Mouse (Mus musculus) CH12.LX (cell line): Measurements from ENCODE around the gene Dnajc30. TPM values are rescaled to one million over a fixed set of nuclear protein-coding genes. Genes with fewer than 3 reads are reported as not detected.

Source experiments
- DNase-seq: peaks from one replicate; pipeline ENCODE4 v3.0.0-alpha.2; 2013; ENCODE audit errors: extremely low read depth
- H3K27ac ChIP-seq: 2 replicates; pipeline ENCODE4 v1.5.1; 2012; ENCODE audit warnings: low read depth, mild to moderate bottlenecking, control low read depth, moderate library complexity; ENCODE audit not compliant: insufficient read depth
- H3K27me3 ChIP-seq: replicated peaks from 2 replicates; pipeline ENCODE3; 2012; ENCODE audit warnings: inconsistent platforms
- H3K36me3 ChIP-seq, 2 experiments: replicated peaks in 1 of 2; 2 replicates each; pipeline versions ENCODE3 to v1.6.1; 2012; ENCODE audit warnings: inconsistent platforms in 1 of 2, low read length in 1 of 2, mild to moderate bottlenecking in 1 of 2, mixed read lengths in 1 of 2, moderate library complexity in 1 of 2; ENCODE audit not compliant: control insufficient read depth in 1 of 2, insufficient read depth in 1 of 2
- H3K4me1 ChIP-seq, 2 experiments: 2 replicates each; pipeline ENCODE4 v1.6.1; 2012; ENCODE audit warnings: inconsistent platforms in 1 of 2, moderate library complexity in 1 of 2; ENCODE audit not compliant: insufficient read depth in 2 of 2, control insufficient read depth in 1 of 2
- H3K4me2 ChIP-seq: 2 replicates; pipeline ENCODE4 v1.6.1; 2012; ENCODE audit warnings: low read depth, mild to moderate bottlenecking, control low read depth; ENCODE audit not compliant: poor library complexity, insufficient read depth, severe bottlenecking
- H3K4me3 ChIP-seq, 3 experiments: fragments of 150-350 bp in 1 of 3; sonication (generic) in 1 of 3; replicated peaks in 1 of 3; 2 replicates each; pipeline versions ENCODE3 to v1.5.1; 2011 to 2012; ENCODE audit warnings: low read depth in 2 of 3, low read length in 2 of 3, mild to moderate bottlenecking in 2 of 3, moderate library complexity in 2 of 3, control low read depth in 1 of 3, improper control_type of control experiment in 1 of 3, inconsistent platforms in 1 of 3, mixed read lengths in 1 of 3; ENCODE audit not compliant: poor library complexity in 1 of 3
- H3K79me2 ChIP-seq: replicated peaks from 2 replicates; pipeline ENCODE4 v1.6.1; 2012; ENCODE audit warnings: mild to moderate bottlenecking, moderate library complexity; ENCODE audit not compliant: control insufficient read depth, poor library complexity, insufficient read depth, severe bottlenecking; ENCODE audit errors: extremely low read depth
- H3K9ac ChIP-seq: 2 replicates; pipeline ENCODE4 v1.6.1; 2012; ENCODE audit warnings: low read depth, mild to moderate bottlenecking, control low read depth, moderate library complexity; ENCODE audit not compliant: insufficient read depth
- H3K9me3 ChIP-seq: replicated peaks from 2 replicates; pipeline ENCODE3; 2012; ENCODE audit warnings: low read length, inconsistent platforms, mixed read lengths
- CHD1 ChIP-seq: IDR thresholded peaks from 2 replicates; pipeline ENCODE4 v1.6.1; 2012; ENCODE audit warnings: low read depth, low read length, improper control_type of control experiment, inconsistent platforms
- CHD2 ChIP-seq: IDR thresholded peaks from 2 replicates; pipeline ENCODE4 v1.6.1; 2011; ENCODE audit warnings: low read length, improper control_type of control experiment
- CTCF ChIP-seq, 2 experiments: IDR thresholded peaks in 1 of 2; conservative IDR thresholded peaks in 1 of 2; 2 replicates each; pipeline ENCODE4 v1.5.1; 2011 to 2012; ENCODE audit warnings: low read depth in 2 of 2, low read length in 2 of 2, improper control_type of control experiment in 1 of 2, inconsistent platforms in 1 of 2, mild to moderate bottlenecking in 1 of 2, moderate library complexity in 1 of 2
- ETS1 ChIP-seq: conservative IDR thresholded peaks from 2 replicates; pipeline ENCODE4 v1.6.1; 2012; ENCODE audit warnings: low read depth, mild to moderate bottlenecking, inconsistent platforms, low read length, improper control_type of control experiment, moderate library complexity
- HCFC1 ChIP-seq: IDR thresholded peaks from 2 replicates; pipeline ENCODE4 v1.6.1; 2012; ENCODE audit warnings: low read depth, mild to moderate bottlenecking, inconsistent platforms, low read length, improper control_type of control experiment
- JUN ChIP-seq: IDR thresholded peaks from 2 replicates; pipeline ENCODE4 v1.6.1; 2011; ENCODE audit warnings: low read depth, mild to moderate bottlenecking, low read length, improper control_type of control experiment, moderate library complexity; ENCODE audit not compliant: insufficient read depth
- JUND ChIP-seq: conservative IDR thresholded peaks from 2 replicates; pipeline ENCODE4 v1.6.1; 2011; ENCODE audit warnings: low read depth, low read length, improper control_type of control experiment
- KAT2A ChIP-seq: IDR thresholded peaks from 2 replicates; pipeline ENCODE4 v1.6.1; 2012; ENCODE audit warnings: low read length, improper control_type of control experiment, inconsistent platforms; ENCODE audit not compliant: insufficient replicate concordance
- MAFK ChIP-seq: IDR thresholded peaks from 2 replicates; pipeline ENCODE4 v1.6.1; 2011; ENCODE audit warnings: low read length, improper control_type of control experiment; ENCODE audit not compliant: insufficient replicate concordance
- MAX ChIP-seq: IDR thresholded peaks from 2 replicates; pipeline ENCODE4 v1.6.1; 2011; ENCODE audit warnings: low read length, improper control_type of control experiment
- MAZ ChIP-seq: IDR thresholded peaks from 2 replicates; pipeline ENCODE4 v1.6.1; 2012; ENCODE audit warnings: low read depth, mild to moderate bottlenecking, inconsistent platforms, low read length, improper control_type of control experiment, moderate library complexity
- MEF2A ChIP-seq: IDR thresholded peaks from 2 replicates; pipeline ENCODE4 v1.6.1; 2014; ENCODE audit warnings: low read depth, mild to moderate bottlenecking, inconsistent platforms, low read length, improper control_type of control experiment, borderline replicate concordance
- MXI1 ChIP-seq: IDR thresholded peaks from 2 replicates; pipeline ENCODE4 v1.6.1; 2011; ENCODE audit warnings: mild to moderate bottlenecking, low read depth, low read length, improper control_type of control experiment
- MYC ChIP-seq: IDR thresholded peaks from 2 replicates; pipeline ENCODE4 v1.6.1; 2011; ENCODE audit warnings: low read depth, mild to moderate bottlenecking, improper control_type of control experiment, low read length
- NELFE ChIP-seq: IDR thresholded peaks from 2 replicates; pipeline ENCODE4 v1.6.1; 2011; ENCODE audit warnings: low read depth, low read length, improper control_type of control experiment
- NRF1 ChIP-seq: IDR thresholded peaks from 2 replicates; pipeline ENCODE4 v1.6.1; 2014; ENCODE audit warnings: low read depth, mild to moderate bottlenecking, inconsistent platforms, low read length, improper control_type of control experiment, moderate library complexity
- POLR2A ChIP-seq: IDR thresholded peaks from 2 replicates; pipeline ENCODE4 v1.6.1; 2011; ENCODE audit warnings: low read depth, mild to moderate bottlenecking, improper control_type of control experiment, low read length
- POLR2AphosphoS2 ChIP-seq: IDR thresholded peaks from 2 replicates; pipeline ENCODE4 v1.6.1; 2011; ENCODE audit warnings: low read depth, low read length, improper control_type of control experiment
- RAD21 ChIP-seq: IDR thresholded peaks from 2 replicates; pipeline ENCODE4 v1.6.1; 2011; ENCODE audit warnings: low read depth, mild to moderate bottlenecking, low read length, improper control_type of control experiment, moderate library complexity
- RCOR1 ChIP-seq: conservative IDR thresholded peaks from 2 replicates; pipeline ENCODE4 v1.6.1; 2012; ENCODE audit warnings: low read depth, mild to moderate bottlenecking, inconsistent platforms, low read length, improper control_type of control experiment
- SIN3A ChIP-seq: IDR thresholded peaks from 2 replicates; pipeline ENCODE4 v1.6.1; 2012; ENCODE audit warnings: low read length, improper control_type of control experiment, inconsistent platforms
- SMC3 ChIP-seq: IDR thresholded peaks from 2 replicates; pipeline ENCODE4 v1.6.1; 2011; ENCODE audit warnings: low read depth, low read length, improper control_type of control experiment
- TBP ChIP-seq: conservative IDR thresholded peaks from 2 replicates; pipeline ENCODE4 v1.6.1; 2011; ENCODE audit warnings: low read depth, low read length, improper control_type of control experiment
- TCF12 ChIP-seq: IDR thresholded peaks from 2 replicates; pipeline ENCODE4 v1.6.1; 2014; ENCODE audit warnings: low read depth, mild to moderate bottlenecking, inconsistent platforms, low read length, improper control_type of control experiment
- USF1 ChIP-seq: IDR thresholded peaks from 2 replicates; pipeline ENCODE4 v1.6.1; 2014; ENCODE audit warnings: low read depth, mild to moderate bottlenecking, inconsistent platforms, low read length, improper control_type of control experiment
- USF2 ChIP-seq: conservative IDR thresholded peaks from 2 replicates; pipeline ENCODE4 v1.6.1; 2011; ENCODE audit warnings: low read depth, low read length, improper control_type of control experiment
- ZC3H11A ChIP-seq: IDR thresholded peaks from 2 replicates; pipeline ENCODE4 v1.6.1; 2012; ENCODE audit warnings: low read depth, mild to moderate bottlenecking, inconsistent platforms, low read length, improper control_type of control experiment
- ZKSCAN1 ChIP-seq: IDR thresholded peaks from 2 replicates; pipeline ENCODE4 v1.6.1; 2012; ENCODE audit warnings: low read depth, inconsistent platforms, low read length, improper control_type of control experiment, borderline replicate concordance
- ZMIZ1 ChIP-seq: IDR thresholded peaks from 2 replicates; pipeline ENCODE4 v1.6.1; 2012; ENCODE audit warnings: low read depth, mild to moderate bottlenecking, inconsistent platforms, low read length, improper control_type of control experiment
- ZNF384 ChIP-seq: IDR thresholded peaks from 2 replicates; pipeline ENCODE4 v1.6.1; 2012; ENCODE audit warnings: low read depth, low read length, improper control_type of control experiment, inconsistent platforms
- dilution Hi-C: fragments of 300-500 bp; cut with MboI; formaldehyde crosslinking; loops from 2 replicates; pipeline ENCODE4 v1.14.3; 2020; ENCODE audit warnings: low sequenced_read_pairs; ENCODE audit not compliant: extremely low pct_unique_long_range_greater_than_20kb, extremely low pct_ligation_motif_present
- in situ Hi-C: fragments of 300-500 bp; cut with MboI; formaldehyde crosslinking; loops from 3 replicates; pipeline ENCODE4 v1.14.3; 2019; ENCODE audit warnings: low sequenced_read_pairs, low pct_ligation_motif_present, low pct_unique_long_range_greater_than_20kb, mixed read lengths
- polyA plus RNA-seq: library from polyadenylated mRNA; unstranded; fragments of >175 nt; gene quantifications from 2 replicates; pipeline ENCODE4 v1.2.1, GENCODE M21; 2012; ENCODE audit warnings: low read depth; ENCODE audit not compliant: insufficient read length
- total RNA-seq, 2 experiments: library from RNA; depleted of rRNA; stranded (reverse); fragments of 300-350 nt in 1 of 2; fragments of >200 nt in 1 of 2; gene quantifications; 2 replicates each; pipeline ENCODE4 v1.2.3; 2012 to 2014

The Dnajc30 gene
- total and polyA plus RNA-seq, 3 experiments = 4.9 to 9.6 (median 7.2) TPM

- Histone ChIP-seq H3K4me3 (no peak overlapping the region), H3K27ac (no peak overlapping the region), H3K79me2 (no peaks in the 10 kb centered on the region), H3K36me3 (no peaks in the 10 kb centered on the region), H3K4me1 (peaks cover 5 to 21% of the 10 kb centered on the region in 2 experiments; a peak in 3 of 4 replicates), H3K9me3 (no peaks in the 10 kb centered on the region), H3K4me2 (no peak overlapping the region), H3K27me3 (peaks cover 25% of the 10 kb centered on the region), H3K9ac (no peak overlapping the region)
- no peak for TF ChIP-seq SIN3A
- TF ChIP-seq MEF2A = no peak
- no peak for TF ChIP-seq POLR2A
- TF ChIP-seq USF2 = no peak
- no peak for TF ChIP-seq NRF1
- TF ChIP-seq ETS1 = no peak
- no peak for TF ChIP-seq CHD1
- TF ChIP-seq RAD21 = no peak
- dilution Hi-C loops = no loop called here
- in situ Hi-C loops = loop anchor here (5.0 kb wide), 1 partner anchor 50 kb away; no protein-coding TSS in a partner anchor
- no peak for DNase-seq
Observed at GRCm38 (mm10) chr5:135021814-135022213, 42.2 kb upstream of the Dnajc30 start.

GRCm38 (mm10) chr5:135023344-135024173 is 40.4 kb upstream of the Dnajc30 start, which contains the start of gene Stx1a:
Gene Stx1a (plus strand): TSS chr5:135023482.
- peak within 1 kb of the TSS; percentile 30 for H3K9ac ChIP-seq
- DNase-seq = peak; percentile 83
- H3K27me3 ChIP-seq = peaks cover 22% of the 10 kb centered on the region
- H3K79me2 ChIP-seq = no peaks in the 10 kb centered on the region
- H3K27ac ChIP-seq = no peak within 1 kb of the TSS
- H3K4me1 ChIP-seq = peaks cover 5 to 22% of the 10 kb centered on the region in 2 experiments; a peak in 3 of 4 replicates
- dilution Hi-C loops (no loop called here), in situ Hi-C loops (loop anchor here (5.0 kb wide), 1 partner anchor 49 kb away; no protein-coding TSS in a partner anchor)
- H3K4me3 ChIP-seq = peak within 1 kb of the TSS; percentile 53 to 71 (median 70)
- H3K36me3 ChIP-seq = no peaks in the 10 kb centered on the region
- H3K4me2 ChIP-seq = peak within 1 kb of the TSS; percentile 64
- no peaks in the 10 kb centered on the region for H3K9me3 ChIP-seq
- TF ChIP-seq TBP (peak; percentile 40; the same call in 1 of the 2 replicates), TCF12 (peak; percentile 35; the same call in 1 of the 2 replicates), USF1 (no peak), MAX (no peak), CHD2 (0 out of 2 replicates have a peak, but pooled peaks have one; percentile 14), HCFC1 (0 out of 2 replicates have a peak, but pooled peaks have one; percentile 26), ETS1 (no peak), MAFK (no peak), MAZ (no peak), MYC (no peak), POLR2AphosphoS2 (no peak), CTCF (conservative IDR thresholded peaks at IDR 0.05 in 1 of 2, IDR thresholded peaks at IDR 0.05 in 1 of 2; ENCODE audit: low read depth in 2 of 2, low read length in 2 of 2) (0 out of 4 replicates have a peak, but pooled peaks of 1 of the 2 experiments have one; percentile 2), SIN3A (0 out of 2 replicates have a peak, but pooled peaks have one; percentile 51), NRF1 (peak; percentile 97), ZC3H11A (no peak), JUN (no peak), RCOR1 (no peak), MXI1 (0 out of 2 replicates have a peak, but pooled peaks have one; percentile 53), USF2 (no peak), NELFE (peak; percentile 82), JUND (no peak), ZMIZ1 (peak; percentile 43; the same call in 1 of the 2 replicates), KAT2A (no peak), ZNF384 (no peak), SMC3 (no peak), ZKSCAN1 (no peak)
